Mouse (Mus musculus) T-helper 1 cell (primary cell): ENCODE data around the gene Prr22.

ENCODE experiments used
- in situ Hi-C: fragments of 300-600 bp; cut with MboI, MseI; formaldehyde crosslinking; loops from one replicate; pipeline ENCODE4 v1.15.1; 2025; ENCODE audit warnings: high pct_unique_total_duplicates

The Prr22 gene

DNA sequence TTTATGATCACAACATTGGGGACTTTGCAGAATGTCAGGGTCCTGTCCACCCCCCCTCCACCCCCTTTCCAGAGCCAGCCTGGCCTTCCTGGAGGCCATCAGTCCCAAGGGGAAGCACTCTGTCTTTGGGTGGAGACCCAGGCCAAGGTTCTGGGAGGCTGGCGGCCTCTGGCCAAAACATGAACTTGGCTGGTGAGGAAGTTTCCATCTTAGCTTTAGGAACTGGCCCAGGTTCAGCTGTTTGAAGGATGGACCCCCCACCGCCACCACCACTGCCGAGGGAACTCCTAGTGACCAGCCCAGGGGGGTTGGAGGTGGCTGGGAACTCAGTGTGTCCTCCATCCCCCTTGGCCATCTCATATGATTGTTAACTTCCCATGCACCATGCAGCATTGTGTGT, 9.0 kb upstream of the Prr22 start:
- in situ Hi-C loops, result no loop called here

DNA sequence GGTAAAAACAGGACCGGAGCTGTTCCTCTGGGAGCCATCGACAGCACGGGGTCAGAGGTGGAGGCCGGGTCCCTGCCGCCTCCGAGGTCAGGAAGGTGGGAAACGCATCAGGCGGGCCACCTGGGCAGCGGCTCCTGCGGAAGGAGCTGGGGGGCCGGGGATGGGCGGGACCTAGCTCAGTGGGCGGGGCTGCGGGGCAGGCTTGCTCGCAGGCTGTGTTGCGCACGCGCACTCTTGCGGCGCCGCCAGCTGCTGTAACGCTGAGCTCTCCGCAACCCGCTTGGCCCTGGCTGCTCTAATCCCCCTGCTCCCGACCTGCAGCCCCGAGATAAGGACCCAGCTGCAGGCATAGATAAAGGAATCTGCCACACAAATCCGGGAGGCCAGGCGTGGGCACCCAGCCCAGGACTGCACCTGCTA, 8.0 kb upstream of the Prr22 start:
- in situ Hi-C loops, result no loop called here

DNA sequence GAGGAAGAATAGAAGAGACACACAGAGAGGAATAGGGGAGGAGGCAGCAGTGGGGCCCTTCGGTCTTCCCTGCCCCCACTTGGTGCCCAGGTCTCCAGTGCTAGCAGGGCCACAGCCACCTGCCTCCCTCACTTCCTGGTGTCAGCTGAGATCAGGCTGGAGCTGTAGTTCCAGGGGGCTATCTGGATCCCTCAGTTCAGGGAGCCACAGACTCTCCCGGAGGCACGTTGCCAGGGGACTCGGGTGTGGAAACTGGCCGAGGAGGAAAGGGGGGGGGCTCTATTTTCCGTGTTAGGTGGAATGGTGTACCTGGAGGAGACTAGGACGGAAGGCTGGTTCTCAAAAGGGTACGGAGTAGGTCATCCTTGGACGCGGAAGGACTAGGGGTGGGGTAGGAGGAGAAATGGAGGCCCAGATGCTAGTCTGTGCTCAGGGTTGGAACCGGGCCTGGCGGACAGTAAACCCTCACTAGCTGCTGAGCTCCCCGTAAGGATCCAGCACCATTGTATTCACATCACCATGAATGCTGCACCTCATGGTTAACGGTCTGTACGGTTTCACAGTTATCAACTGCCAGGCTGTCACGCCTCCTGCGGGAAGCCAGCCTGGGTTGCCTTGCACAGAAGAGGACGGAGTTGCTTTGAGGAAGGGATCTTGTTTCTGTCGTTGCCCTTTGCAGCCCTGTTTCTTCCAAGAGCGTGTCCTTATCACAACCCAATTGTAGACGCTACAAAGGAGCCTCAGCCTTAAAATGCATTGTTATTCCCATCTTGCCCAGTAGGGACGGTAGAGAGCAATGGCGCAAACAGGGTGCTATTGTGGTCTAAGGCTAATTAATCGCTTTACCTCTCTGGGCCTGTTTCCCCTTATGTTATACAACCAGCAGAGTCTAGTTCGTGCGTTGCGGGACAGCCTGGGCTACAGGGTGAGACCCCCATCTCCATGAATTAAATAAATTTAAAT, 7.0 kb upstream of the Prr22 start:
- in situ Hi-C loops, result no loop called here

DNA sequence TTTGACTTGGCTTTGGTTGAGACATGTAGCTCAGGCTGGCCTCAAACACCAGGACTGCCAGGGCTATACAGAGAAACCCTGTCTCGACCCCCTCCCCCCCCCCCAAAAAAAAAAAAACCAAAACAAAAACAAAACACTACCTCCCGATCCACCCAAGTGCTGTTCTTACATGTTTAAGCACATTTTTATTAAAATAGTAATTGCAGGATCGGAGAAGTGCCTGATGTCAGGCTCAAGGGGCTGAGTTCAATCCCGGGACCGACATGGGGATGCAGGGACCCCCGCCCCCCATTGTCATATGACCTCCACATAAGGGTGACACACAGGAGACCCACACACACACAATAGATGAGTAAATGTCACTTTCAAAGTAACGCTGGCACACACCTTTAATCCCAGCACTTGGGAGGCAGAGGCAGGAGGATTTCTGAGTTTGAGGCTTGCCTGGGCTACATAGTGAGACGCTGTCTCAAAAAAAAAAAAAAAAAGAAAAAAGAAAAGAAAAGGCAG, 6.3 kb upstream of the Prr22 start:
- in situ Hi-C loops, result no loop called here

DNA sequence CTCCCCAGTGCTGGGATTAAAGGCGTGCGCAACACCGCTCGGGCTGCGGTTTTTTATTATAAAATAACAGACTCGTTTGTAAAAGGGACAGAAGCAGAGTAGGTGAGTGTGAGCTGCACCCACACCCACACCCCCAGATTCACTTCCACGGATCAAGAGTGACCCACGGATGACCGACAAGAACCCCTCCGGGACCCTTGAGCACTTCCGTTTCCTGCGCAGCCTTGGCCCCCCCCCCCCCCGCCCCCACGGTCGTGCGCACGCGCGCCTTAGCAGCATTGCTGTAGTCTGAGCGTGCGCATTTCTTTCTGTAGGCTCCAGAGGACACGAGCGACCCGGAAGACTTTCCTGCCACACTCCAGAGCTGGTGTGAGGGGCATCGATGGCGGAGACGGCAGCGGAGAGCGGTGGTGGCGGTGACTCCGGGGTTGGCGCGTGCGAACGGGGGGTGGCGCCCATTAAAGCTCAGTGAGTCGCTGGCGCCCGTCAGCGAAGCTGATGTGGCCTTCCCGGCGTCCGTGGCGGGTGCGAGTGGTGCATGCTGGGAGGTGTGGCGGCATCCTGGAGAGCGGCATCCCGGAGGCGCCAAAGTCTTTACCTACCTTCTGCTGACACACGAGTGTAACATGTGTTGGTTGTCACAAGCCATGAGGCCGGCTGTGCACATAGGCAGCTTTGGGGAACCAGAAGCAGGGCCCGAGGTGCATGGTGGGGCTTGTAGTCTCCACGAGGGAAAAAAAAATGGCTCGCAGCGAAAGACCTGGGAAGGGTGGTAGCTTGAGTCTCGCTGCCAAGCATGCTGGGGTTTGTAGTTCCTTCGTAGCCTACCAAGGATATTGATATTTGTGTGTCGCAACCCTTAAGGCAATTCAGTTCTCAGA, 5.3 kb upstream of the Prr22 start, which contains the start of gene Dus3l:
Gene Dus3l, plus strand, starts transcription at position 284 of the 881 bp plus-strand sequence.
- in situ Hi-C loops, result no loop called here

DNA sequence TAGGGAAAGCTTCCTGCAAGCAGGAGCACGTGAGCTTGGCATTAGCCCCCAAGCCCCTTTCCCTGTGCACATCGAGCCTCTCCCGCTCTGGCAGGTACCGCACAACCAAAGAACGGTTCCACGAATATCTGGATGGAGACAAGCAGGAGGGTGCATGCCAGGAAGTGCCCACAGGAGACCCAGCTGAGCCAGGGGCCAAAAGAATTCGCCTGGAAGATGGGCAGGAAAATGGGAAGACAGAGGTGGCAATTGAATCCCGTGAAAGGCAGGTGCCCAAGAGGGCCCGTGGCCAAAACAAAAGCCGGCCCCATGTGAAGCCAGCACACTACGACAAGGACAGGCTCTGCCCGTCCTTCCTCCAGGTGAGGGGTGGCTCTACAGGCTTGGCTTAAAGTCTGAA, 4.6 kb upstream of the Prr22 start:
- in situ Hi-C loops, result no loop called here

DNA sequence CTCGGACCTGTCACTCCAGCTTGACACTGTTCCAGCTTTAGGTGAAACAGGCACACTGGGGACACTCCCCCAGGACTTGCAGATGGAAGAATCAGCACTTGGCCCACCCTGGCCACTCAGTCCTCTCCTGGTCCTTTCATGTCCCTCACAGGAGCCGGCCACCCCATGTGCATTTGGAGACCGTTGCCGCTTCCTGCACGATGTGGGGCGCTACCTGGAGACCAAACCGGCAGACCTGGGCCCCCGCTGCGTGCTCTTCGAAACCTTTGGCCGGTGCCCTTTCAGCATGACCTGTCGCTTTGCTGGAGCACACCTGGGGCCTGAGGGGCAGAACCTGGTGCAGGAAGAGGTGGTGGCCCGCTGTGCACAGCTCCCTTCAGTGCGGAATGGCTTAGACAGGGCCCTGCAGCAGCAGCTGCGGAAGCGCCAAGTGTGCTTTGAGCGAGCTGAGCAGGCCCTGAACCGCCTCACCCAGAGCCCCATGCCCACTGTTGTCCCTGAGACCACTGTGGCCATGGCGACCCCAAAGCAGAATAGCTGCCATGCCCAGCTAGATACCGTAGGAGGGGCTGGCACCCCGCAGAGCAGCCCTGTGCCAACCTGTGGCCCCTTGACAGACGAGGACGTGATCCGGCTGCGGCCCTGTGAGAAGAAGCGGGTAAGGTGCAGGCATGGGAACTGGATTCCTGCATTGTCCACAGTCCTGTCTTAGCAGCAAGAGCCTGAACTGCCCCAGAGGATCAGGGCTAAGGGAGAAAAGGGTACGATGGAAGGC, 3.2 kb upstream of the Prr22 start:
- in situ Hi-C loops, result no loop called here

DNA sequence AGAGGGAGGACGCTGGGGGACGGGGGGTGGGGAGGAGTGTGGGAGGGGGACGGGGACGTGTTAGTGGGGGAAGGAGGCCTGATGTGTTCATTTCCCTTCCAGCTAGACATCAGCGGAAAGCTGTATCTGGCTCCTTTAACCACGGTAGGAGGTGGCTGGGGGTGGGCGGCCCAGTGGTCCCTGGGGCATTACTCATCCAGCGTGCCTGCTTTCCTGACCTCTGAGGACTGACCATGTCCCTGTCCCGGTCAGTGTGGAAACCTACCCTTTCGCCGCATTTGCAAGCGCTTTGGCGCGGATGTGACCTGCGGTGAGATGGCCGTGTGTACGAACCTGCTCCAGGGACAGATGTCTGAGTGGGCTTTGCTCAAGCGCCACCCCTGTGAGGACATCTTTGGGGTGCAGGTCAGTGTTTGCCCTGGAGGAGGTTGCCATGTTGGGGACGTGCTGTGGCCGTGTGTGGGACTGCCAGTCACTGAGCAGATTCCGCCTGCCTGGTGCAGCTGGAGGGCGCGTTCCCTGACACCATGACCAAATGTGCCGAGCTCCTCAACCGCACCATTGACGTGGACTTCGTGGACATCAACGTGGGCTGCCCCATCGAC, 2.4 kb upstream of the Prr22 start:
- in situ Hi-C loops, result no loop called here

DNA sequence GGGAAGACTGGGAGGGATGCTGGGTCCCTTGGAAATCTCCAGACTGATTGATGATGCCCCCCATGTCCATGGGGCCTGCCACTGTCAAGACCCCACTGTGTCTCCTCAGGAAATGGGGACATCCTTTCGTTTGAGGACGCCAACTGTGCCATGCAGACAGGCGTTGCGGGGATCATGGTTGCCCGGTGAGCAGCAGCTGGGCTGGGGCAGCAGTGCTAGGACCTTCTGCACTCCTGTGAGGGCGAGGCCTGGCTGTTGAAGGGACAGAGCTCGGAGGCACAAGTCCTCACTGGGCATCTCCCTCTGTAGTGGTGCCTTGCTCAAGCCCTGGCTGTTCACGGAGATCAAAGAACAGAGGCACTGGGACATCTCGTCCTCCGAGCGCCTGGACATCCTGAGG, 1.1 kb upstream of the Prr22 start:
- in situ Hi-C loops, result no loop called here

DNA sequence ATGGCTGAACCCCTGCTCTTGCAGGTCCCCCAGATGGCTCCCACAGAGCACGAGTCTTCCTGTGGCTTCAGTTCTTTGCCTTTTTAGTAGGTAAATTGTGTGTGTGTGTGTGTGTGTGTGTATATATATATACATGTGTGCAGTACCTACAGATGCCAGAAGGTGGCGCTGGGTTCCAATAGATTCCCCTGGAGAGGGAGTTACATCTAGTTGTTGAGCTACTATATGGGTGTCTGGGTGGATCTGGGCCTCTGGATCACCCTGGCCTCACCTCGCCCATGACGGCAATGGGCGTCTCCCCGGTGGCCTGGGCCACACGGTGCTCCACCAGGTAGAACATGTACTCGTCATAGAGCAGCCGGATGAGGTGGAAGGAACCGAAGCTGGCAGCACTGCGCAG, 7.5 kb downstream of the Prr22 start:
- in situ Hi-C loops, result no loop called here

DNA sequence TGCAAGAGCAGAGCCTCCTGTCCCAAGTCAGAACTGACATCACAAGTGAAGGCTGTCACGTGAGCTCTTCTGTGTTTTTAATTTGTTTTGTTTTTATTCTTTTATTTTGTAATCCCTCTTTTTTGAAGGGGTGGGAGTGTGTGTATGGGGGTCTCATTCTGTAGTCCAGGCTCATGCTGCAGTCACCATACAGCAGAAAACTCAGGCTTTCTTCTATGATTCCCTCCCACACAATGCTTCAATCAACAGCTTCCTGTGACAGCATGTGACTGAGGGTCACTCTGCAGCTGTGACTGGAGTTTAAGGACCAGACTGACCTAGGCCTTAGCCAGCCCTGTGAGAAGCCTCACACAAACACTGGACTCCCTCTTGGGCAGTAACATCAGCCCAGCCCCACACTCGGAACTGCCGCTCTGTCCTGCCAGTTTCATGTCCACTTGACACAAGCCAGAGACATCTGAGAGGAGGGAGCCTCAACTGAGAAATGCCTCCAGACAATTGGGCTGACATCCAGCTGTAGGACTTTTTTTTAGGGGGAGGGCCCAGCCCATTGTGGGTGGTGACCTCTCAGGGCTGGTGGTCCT, 8.8 kb downstream of the Prr22 start:
- in situ Hi-C loops, result no loop called here

DNA sequence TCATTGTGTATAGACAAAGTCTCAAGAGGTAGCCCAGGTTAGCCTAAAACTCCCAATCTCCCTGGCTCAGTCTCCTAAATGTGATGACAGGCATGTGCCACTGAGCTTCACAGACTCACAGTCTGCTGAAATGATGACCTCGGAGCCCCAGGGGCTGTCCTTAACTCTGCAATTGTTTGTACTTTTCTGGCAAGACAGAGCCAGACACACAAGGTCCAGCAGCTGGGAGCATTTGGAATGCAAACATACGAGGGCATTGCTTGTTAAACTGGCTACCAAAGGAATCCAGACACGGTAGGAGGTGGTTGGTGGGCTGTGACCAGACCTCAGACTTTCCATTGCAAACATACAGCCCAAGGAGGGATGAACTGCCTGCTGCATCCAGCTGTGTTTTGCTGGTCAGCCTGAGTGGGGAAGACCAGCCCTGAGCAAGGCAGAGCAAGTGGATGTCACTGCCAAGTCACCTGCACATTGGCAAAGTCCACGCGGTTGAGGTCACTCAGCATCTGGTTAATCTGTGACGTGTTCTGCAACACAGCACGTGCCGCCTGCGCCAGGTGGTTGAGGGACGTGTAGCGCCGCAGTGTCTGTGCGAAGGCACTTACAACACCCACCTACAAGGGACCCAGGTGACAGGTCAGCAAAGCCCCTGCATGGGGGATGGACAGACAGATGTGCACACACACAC, 10.4 kb downstream of the Prr22 start:
- in situ Hi-C loops, result no loop called here

DNA sequence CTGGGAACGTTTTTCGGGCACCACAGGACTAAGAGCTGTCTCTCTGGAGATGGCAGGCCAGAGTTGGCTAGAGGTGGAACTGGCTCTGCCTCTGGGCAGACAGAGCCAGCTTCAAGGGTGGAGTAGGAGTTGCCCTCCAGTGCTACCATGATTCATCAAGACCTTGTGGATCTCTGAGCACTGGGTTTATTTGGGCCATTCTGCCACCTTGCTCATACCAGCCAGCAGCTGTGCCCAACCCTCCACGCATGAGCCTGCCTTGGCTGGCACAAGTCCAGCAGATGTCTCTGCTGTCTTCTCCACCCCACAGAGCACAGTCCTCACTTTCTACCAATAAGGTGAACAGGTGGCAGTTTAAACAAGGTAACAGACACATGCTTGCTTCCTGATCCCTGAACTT, 18.8 kb downstream of the Prr22 start:
- in situ Hi-C loops, result no loop called here

DNA sequence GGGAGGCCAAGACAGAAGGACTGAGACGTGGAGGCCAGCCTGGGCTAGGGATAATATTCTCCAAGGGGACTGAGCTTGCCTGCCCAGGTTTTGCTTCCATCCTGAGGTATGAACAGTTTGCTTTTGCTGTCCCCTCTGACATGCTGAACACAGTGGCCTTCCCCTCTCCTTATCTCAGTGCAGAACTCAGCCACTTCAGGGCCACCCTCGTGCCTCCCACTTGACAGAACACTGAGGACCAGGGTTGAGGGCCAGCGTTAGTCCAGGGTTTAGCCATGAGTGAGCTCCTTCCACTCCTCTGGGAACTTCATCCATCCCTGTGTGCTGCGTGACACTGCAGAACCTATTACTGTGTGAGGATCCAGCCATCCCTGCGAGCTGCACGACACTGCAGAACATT, 19.2 kb downstream of the Prr22 start:
- in situ Hi-C loops, result no loop called here

DNA sequence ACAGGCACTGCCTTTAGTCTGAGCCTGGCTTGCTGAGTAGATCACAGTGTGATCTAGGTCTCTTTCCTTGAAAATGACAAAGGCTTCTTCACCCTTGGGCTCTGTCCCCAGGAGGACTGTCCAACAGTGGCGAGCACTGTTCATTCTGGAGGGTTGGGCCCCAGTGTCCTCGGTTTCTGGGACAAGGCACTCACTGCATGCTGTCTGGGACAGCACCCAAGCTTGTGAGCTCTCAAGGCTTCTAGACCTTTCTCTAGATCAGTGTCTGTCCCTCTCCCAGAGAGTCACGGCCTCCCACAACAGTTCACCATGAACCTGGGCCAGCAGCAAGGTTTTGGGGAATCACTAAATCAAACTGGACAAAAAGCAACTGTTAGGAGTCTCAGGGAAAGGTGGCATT, 22.5 kb downstream of the Prr22 start:
- in situ Hi-C loops, result no loop called here

DNA sequence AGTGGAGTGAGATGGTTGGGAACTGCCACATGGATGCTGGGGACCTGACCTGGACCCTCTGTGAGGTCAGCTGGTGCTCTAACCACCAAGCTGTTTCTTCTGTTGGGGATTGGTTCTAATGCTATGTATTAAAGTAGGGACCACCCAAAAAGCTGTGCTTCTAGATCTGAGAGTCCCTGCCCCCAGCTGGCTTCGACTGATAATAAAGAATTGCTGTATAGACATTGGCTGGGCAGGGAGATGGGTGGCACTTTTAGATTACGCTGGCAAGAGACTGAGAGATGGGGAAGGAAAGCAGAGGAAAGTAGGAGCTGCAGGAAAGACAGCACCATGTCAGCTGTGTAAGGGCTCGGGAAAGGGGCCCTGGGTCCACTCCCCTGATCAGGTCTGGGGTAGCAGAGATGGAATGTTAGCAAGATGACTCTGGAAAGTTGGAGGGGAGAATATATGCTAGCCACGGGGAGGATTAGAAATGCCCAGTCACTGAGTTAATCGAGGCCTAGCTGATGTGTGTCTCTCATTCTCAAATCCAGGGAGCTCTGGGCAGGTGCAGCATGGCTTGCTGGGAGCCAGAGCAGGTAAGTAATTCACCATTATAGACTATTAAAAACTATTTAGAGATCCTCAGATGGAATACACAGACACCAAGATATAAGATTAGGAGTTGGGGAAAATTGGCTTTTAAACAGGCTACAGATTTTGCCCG, 23.7 kb downstream of the Prr22 start:
- in situ Hi-C loops, result no loop called here

DNA sequence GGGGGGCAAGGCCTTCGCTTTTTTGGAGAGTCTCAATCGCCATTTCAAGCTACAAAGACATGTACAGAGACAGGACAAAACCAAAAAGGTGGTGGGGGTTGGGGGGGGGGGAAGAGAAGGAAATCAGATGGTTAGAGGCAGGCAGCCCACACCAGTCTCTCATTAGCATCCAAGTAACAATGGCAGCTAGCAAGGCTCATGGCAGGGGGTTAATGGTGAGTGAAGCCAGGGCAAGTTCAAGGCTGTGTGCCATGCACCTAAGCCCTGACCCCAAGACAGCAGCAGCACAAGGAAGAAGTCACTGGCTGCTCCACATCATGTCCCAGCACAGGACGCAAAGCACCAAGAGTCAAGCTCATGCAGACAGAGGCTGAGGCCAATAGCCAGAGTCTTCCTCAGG, 29.2 kb downstream of the Prr22 start:
- in situ Hi-C loops, result no loop called here

DNA sequence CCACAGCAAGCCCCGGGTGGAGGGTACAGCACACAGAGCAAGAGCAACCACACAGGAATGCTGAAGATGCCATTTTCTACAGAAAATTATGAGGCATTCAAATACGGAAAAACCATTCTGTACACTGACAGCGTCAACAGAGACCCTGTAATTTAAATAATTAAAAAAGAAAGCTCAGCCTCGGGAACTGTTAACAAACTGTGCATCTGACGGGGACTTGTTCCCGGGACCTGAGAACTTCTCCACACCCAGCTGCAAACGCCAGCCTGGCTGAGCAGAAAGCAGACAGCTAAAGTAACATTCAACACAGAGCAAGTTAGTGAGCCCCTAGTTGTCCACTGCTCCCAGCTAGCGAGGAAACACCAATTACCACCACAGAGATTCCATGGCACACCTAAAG, 32.0 kb downstream of the Prr22 start:
- in situ Hi-C loops, result no loop called here

DNA sequence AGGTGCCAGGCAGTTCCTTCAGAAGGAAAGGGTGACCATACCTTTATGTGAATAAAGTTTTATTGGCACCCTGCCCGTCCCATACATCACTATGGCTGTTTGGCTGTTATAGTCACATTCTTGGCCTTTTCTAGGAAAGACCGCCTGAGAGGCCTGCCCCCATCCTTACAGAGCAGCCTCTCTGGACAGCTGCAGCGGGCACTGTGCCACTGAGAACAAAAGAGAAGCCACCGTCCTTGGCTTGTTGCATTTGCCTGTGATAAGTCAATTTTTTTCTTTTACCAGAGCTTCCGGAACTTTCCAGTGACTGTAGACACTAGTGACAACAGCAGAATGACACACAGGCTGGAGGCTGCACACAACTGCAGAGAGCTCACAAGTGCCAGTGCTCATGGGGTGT, 34.9 kb downstream of the Prr22 start:
- in situ Hi-C loops, result no loop called here

DNA sequence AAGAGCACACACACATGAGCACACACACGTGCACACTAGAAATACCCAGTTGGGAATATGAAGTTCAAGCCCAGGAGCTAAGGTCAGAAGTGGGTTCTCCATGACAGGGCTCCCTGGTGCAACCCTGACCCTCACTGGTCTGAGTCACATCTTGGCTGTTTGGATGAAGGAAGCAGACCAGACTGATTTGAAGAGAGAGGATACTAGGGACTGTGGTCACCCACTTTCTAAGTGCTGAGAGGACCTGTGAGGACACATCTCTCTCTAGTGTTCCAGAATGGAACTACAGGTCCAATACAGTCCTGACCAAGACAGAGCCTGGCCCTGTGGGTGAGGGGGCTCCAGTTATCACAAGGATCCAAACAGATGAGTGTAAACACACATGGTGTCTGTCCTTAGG, 35.7 kb downstream of the Prr22 start:
- in situ Hi-C loops, result no loop called here
